Mouse (Mus musculus) embryonic facial prominence, embryonic 11.5 days (tissue): Measurements from ENCODE around the gene U2af1. TPM values are rescaled to one million over a fixed set of nuclear protein-coding genes. Genes with fewer than 3 reads are reported as not detected.

Experiments used
- ATAC-seq: fragments of 200-750 bp; cut with Nextera tagmentation; replicated peaks from 2 replicates; pipeline ENCODE4 v1.8.0; 2017; ENCODE audit warnings: low read depth; ENCODE audit not compliant: insufficient number of reproducible peaks, low FRiP score, low TSS enrichment
- DNase-seq: peaks from one replicate; pipeline ENCODE4 v3.0.0-alpha.2; 2015; ENCODE audit warnings: low spot score
- H3K27ac ChIP-seq: fragments of 300-500 bp; sonication (generic); replicated peaks from 2 replicates; pipeline ENCODE4 v1.5.1; 2014; ENCODE audit warnings: mild to moderate bottlenecking, low read depth, low read length, control low read depth
- H3K27me3 ChIP-seq: fragments of 300-500 bp; sonication (generic); 2 replicates; pipeline ENCODE4 v1.6.1; 2014; ENCODE audit warnings: mild to moderate bottlenecking, low read length, moderate library complexity, mixed read lengths; ENCODE audit not compliant: control insufficient read depth, insufficient read depth
- H3K36me3 ChIP-seq: fragments of 300-500 bp; sonication (generic); replicated peaks from 2 replicates; pipeline ENCODE4 v1.6.1; 2014; ENCODE audit warnings: low read depth, mild to moderate bottlenecking, low read length, moderate library complexity, mixed read lengths; ENCODE audit not compliant: control insufficient read depth, insufficient read depth
- H3K4me1 ChIP-seq: fragments of 300-500 bp; sonication (generic); 2 replicates; pipeline ENCODE4 v1.6.1; 2014; ENCODE audit warnings: low read length, mixed read lengths; ENCODE audit not compliant: control insufficient read depth, insufficient read depth
- H3K4me2 ChIP-seq: fragments of 300-500 bp; sonication (generic); 2 replicates; pipeline ENCODE4 v1.6.1; 2014; ENCODE audit warnings: low read depth, mild to moderate bottlenecking, control low read depth, low read length, moderate library complexity
- H3K4me3 ChIP-seq: fragments of 300-500 bp; sonication (generic); 2 replicates; pipeline ENCODE4 v1.5.1; 2014; ENCODE audit warnings: low read depth, low read length, control low read depth
- H3K9ac ChIP-seq: fragments of 300-500 bp; sonication (generic); replicated peaks from 2 replicates; pipeline ENCODE4 v1.6.1; 2014; ENCODE audit warnings: mild to moderate bottlenecking, control low read depth, low read length
- H3K9me3 ChIP-seq: fragments of 300-500 bp; sonication (generic); replicated peaks from 2 replicates; pipeline ENCODE4 v1.6.1; 2016; ENCODE audit warnings: mild to moderate bottlenecking, low read length, inconsistent platforms, mixed read lengths; ENCODE audit not compliant: control insufficient read depth
- WGBS: fragments of 180-500 bp; shearing (Covaris S2); extraction: QIAGEN DNeasy Blood & Tissue Kit; methylation state at CpG from one replicate; pipeline ENCODE4 v1.1.7; 2014; 5-methylcytosine and 5-hydroxymethylcytosine counted together
- polyA plus RNA-seq: library from polyadenylated mRNA; unstranded; fragments of >200 nt; fragmentation: Nextera tagmentation; extraction: Ambion mirVana; gene quantifications from 2 replicates; pipeline ENCODE4 v1.2.1, GENCODE M21; 2014

Gene U2af1
- polyA plus RNA-seq, 1 experiment from 2014 or later, result 225 TPM

DNA sequence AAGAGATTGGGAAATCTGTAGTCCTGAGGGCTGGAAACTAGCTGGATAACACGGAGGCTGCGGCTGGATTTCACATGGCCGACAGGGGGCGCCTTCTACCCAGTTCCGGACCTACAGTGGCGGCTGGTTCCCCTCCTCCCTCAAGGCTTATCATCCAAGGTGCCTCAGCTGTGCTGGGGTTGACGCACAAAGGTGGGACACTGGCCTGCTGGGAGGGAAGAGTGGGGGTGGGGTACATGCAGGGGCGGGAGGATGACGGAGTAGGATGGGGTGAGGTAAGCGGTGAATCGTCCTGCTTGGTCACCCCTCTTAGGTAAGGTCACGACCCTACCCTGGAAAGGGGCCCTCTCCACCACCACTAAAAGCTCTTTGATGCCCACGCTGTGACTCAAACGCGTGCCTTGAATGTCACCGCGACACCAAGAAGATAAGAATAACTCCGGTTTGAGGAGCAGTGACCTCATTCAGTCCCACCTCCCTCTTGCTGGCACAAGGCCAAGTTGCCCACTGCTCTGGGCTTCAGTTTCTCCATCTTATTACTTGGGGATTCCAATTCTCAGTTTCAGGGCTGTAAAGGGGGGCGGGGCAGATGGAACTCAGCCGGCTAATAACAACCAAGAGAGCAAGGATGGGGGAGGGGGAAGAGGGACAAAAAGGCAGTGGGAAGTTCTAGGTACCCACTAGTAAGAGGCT lies 34.8 kb upstream of the U2af1 start:
- no peaks in the 10 kb centered on the region for H3K27me3 ChIP-seq
- no peak overlapping the region for H3K27ac ChIP-seq
- no peaks in the 10 kb centered on the region for H3K4me1 ChIP-seq
- peak overlapping the region; percentile 10; the same call in 1 of the 2 replicates for H3K4me2 ChIP-seq
- no peaks in the 10 kb centered on the region for H3K9me3 ChIP-seq
- DNase-seq (peak; percentile 84), ATAC-seq (peak; percentile 53)
- H3K9ac ChIP-seq, result peak overlapping the region; percentile 13; the same call in 1 of the 2 replicates
- 0 out of 2 replicates have a peak overlapping the region, but pooled peaks have one; percentile 5 for H3K4me3 ChIP-seq
- H3K36me3 ChIP-seq, result no peaks in the 10 kb centered on the region
- 8% methylated on average over 19 of the region's 20 CpGs for WGBS

DNA sequence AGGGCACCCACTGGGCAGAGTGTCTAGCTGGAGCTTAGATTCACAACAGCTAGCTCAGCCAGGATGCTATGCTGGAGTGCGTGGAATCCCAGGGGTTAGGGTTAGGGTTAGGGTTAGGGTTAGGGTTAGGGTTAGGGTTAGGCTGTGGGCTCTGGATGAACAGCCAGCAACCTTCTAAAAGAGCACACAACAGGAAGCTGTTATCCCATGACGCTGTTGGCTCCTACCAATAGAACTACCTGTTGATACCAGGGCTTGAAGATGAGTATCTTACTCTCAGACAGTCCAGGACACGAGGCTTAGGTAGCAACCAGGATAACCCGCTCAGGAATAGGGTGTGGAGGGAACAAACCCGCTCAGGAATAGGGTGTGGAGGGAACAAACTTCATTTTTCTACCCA lies 34.2 kb upstream of the U2af1 start:
- no peak overlapping the region for H3K4me3 ChIP-seq
- H3K27me3 ChIP-seq, result no peaks in the 10 kb centered on the region
- WGBS, result 40% methylated on average over 5 of the region's 5 CpGs
- H3K9me3 ChIP-seq, result no peaks in the 10 kb centered on the region
- no peak overlapping the region for H3K27ac ChIP-seq
- no peak overlapping the region for H3K9ac ChIP-seq
- no peak overlapping the region; the same call in 1 of the 2 replicates for H3K4me2 ChIP-seq
- no peak for DNase-seq
- H3K4me1 ChIP-seq, result no peaks in the 10 kb centered on the region
- no peaks in the 10 kb centered on the region for H3K36me3 ChIP-seq
- no peak for ATAC-seq

DNA sequence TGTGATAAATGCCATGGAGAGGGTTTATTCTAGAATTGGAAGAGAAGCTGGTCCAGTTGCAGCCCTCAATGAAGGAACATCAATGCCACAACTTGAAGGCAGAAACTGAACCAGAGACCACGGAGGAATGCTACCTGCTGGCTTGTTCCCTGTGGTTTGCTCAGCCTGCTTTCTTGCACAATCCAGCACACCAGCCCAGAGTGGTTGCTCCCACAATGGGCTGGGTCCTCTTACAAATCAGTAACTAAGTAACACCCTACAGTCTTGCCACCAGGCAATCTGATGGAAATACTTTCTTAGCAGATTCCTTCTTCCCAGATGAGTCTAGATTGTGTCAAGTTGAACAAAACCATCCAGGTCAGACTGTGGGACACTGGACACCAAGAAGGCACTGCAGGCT lies 30.9 kb upstream of the U2af1 start:
- Histone ChIP-seq H3K4me2 (no peak overlapping the region), H3K27ac (no peak overlapping the region), H3K27me3 (no peaks in the 10 kb centered on the region), H3K4me3 (no peak overlapping the region), H3K36me3 (no peaks in the 10 kb centered on the region), H3K9ac (no peak overlapping the region), H3K9me3 (no peaks in the 10 kb centered on the region), H3K4me1 (no peaks in the 10 kb centered on the region)
- WGBS, result 72% methylated on average over 1 of the region's 1 CpGs
- DNase-seq (no peak), ATAC-seq (no peak)

DNA sequence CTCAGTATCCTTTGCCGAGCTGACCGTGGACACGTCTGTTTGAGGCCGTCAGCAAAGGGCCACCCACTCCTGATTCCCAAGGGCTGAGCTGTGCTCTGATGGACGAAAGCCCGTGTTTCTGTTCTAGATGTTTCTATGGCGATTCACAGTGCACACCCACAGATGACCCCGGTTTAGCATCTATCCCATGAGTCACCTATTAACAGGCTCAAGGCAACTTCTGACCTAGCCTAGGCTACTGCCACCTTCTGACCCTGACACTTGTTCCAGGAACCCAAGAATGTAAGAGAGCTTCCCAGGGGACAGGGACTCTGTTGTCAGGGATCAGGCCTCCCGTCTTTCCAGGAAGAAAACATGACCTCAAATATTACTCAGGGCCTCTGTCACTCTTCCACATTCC lies 29.4 kb upstream of the U2af1 start:
- no peaks in the 10 kb centered on the region for H3K27me3 ChIP-seq
- H3K4me1 ChIP-seq, result no peaks in the 10 kb centered on the region
- H3K27ac ChIP-seq, result no peak overlapping the region
- DNase-seq (no peak), ATAC-seq (no peak)
- no peaks in the 10 kb centered on the region for H3K36me3 ChIP-seq
- H3K4me2 ChIP-seq, result no peak overlapping the region
- no peak overlapping the region for H3K4me3 ChIP-seq
- 70% methylated on average over 9 of the region's 9 CpGs for WGBS
- H3K9ac ChIP-seq, result no peak overlapping the region
- no peaks in the 10 kb centered on the region for H3K9me3 ChIP-seq

DNA sequence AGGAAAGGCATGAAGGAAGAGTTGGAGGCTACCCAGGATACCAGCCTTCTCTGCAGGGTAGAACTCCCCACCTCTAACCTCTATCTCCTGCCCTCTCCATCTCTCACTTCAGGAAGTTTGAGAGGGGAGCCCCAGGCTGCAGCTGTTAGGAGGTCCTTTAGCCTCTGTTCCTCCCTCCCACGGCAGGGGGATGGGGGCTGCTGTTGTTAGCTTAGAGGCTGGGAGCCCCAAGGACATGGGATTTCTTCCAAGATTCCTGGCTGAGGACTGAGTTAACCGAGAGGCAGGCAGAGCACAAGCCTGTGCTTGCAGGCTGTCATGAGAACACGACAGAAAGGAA lies 27.5 kb upstream of the U2af1 start:
- H3K27me3 ChIP-seq, result no peaks in the 10 kb centered on the region
- 32% methylated on average over 3 of the region's 3 CpGs for WGBS
- H3K4me1 ChIP-seq, result no peaks in the 10 kb centered on the region
- no peaks in the 10 kb centered on the region for H3K36me3 ChIP-seq
- no peak overlapping the region for H3K4me3 ChIP-seq
- H3K9ac ChIP-seq, result no peak overlapping the region
- peak overlapping the region; percentile 70 for H3K27ac ChIP-seq
- DNase-seq, result peak; percentile 34
- no peak for ATAC-seq
- no peaks in the 10 kb centered on the region for H3K9me3 ChIP-seq
- no peak overlapping the region for H3K4me2 ChIP-seq

DNA sequence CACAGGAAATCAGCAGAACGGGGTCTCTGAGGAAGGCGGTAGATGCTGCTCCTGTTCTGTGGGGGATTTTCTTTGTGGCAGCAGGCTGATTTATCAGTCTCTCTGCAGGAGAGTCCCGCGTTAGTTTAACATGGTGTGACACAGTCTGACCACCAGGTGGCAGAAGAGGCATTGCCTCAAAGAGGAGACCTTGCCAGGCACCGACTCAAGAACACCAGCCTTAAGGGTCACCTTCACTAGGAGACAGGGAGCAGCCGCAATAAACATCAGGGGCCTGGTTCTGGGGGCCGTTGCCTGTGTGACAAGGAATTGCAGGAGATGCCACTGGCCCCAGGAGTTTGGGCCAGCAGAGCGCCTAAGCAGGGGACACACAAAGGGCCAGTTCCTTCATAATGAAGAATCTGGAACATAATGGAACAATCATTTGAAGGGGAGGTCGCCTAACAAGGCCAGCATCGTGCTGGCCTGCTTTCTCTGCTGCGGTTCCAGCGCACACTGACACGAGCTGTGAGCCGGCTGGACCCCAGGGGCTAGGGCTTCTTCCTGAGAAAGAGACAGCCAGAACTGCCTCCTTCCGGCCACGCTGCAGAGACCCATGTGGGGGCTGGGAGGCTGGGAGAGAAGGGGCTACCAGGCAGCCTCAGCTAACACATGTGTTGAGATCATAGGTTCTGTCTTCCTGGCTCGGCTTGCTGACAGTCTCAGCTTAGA lies 27.0 kb upstream of the U2af1 start:
- Histone ChIP-seq H3K4me2 (peak overlapping the region; percentile 20; the same call in 1 of the 2 replicates), H3K27me3 (no peaks in the 10 kb centered on the region), H3K9me3 (no peaks in the 10 kb centered on the region), H3K27ac (peak overlapping the region; percentile 70), H3K9ac (peak overlapping the region; percentile 43), H3K4me1 (no peaks in the 10 kb centered on the region), H3K36me3 (no peaks in the 10 kb centered on the region), H3K4me3 (no peak overlapping the region)
- 12% methylated on average over 17 of the region's 17 CpGs for WGBS
- peak; percentile 92 for DNase-seq
- 0 out of 2 replicates have a peak, but pooled peaks have one; percentile 21 for ATAC-seq

DNA sequence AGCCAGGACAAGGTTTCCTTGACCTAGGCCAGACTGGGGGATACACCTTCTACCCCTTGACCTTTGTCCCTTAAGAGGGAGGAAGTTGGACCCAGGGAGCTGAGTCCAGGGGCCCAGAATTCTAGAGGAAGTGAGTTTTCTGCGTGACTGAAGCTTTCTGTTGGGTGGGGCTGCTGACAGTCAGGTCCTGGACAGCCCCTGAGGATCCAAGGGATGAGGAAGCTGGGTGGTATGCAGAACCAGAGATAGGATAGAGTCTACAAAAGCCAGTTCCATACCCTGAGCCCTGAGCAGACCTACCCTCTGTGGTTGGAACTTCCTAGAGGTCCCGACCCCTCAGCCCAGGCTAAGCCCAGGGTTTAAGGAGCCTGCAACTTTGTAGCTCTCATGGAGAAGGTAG lies 21.8 kb upstream of the U2af1 start:
- WGBS, result 61% methylated on average over 2 of the region's 2 CpGs
- Histone ChIP-seq H3K4me1 (no peaks in the 10 kb centered on the region), H3K9me3 (no peaks in the 10 kb centered on the region), H3K27me3 (no peaks in the 10 kb centered on the region), H3K4me3 (no peak overlapping the region), H3K27ac (no peak overlapping the region), H3K4me2 (no peak overlapping the region), H3K36me3 (no peaks in the 10 kb centered on the region), H3K9ac (no peak overlapping the region)
- ATAC-seq, result no peak
- DNase-seq, result no peak

DNA sequence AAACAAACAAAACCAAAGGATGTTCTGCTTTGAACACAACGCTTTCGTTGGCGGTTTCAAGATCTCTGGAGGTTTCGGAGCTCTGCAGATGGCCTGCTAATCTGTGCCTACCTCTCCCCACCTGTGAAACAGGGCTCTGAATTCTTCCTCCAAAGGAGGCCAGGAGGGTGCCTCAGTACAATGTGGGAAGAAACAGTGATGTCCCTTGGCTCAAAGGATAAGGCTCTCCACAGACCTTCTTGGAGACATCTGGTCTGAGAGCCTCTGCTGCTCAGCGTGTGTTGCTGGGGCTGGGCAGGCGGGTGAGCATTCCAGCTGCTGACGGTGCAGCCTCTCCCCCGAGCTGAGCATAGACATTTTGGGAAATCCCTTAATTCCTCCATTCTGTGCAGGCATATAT lies 18.8 kb upstream of the U2af1 start, which contains the start of gene Cryaa:
Gene Cryaa (plus strand): TSS at position 301 of the 400 bp plus-strand sequence.
- H3K4me2 ChIP-seq, result no peak within 1 kb of the TSS
- no peak within 1 kb of the TSS for H3K9ac ChIP-seq
- H3K27ac ChIP-seq, result no peak within 1 kb of the TSS
- no peaks in the 10 kb centered on the region for H3K36me3 ChIP-seq
- DNase-seq (no peak), ATAC-seq (no peak)
- no peaks in the 10 kb centered on the region for H3K9me3 ChIP-seq
- no peaks in the 10 kb centered on the region for H3K4me1 ChIP-seq
- no peak within 1 kb of the TSS for H3K4me3 ChIP-seq
- WGBS, result 75% methylated on average over 8 of the region's 8 CpGs
- no peaks in the 10 kb centered on the region for H3K27me3 ChIP-seq
